Mouse (Mus musculus) left cerebral cortex, adult 8-10 months (tissue): ENCODE results near the gene Il1r1. TPM values are rescaled to one million over a fixed set of nuclear protein-coding genes. Genes with fewer than 3 reads are reported as not detected.

ENCODE experiments used
- DNase-seq, 2 experiments: peaks; one replicate each; pipeline ENCODE4 v3.0.0; 2022; ENCODE audit warnings: low spot score in 2 of 2
- total RNA-seq, 4 experiments: library from RNA; stranded (reverse); gene quantifications; 2 replicates each; pipeline ENCODE4 v1.2.4; 2022

Gene Il1r1
- 1 to 10 TPM; 1.9 to 3.6 (median 2.6) TPM for total RNA-seq

GRCm38 (mm10) chr1:40224539-40225284 lies at the start of gene Il1r1:
TSS of gene Il1r1 (plus strand) at chr1:40225080.
- no peak for DNase-seq

- DNase-seq, result no peak
Observed at GRCm38 (mm10) chr1:40175123-40175522, 49.8 kb upstream of the Il1r1 start.

- no peak for DNase-seq
Observed at GRCm38 (mm10) chr1:40175797-40176196, 49.1 kb upstream of the Il1r1 start.

GRCm38 (mm10) chr1:40179031-40179430 lies 45.8 kb upstream of the Il1r1 start:
- no peak for DNase-seq

- no peak for DNase-seq
Observed at GRCm38 (mm10) chr1:40179493-40179892, 45.4 kb upstream of the Il1r1 start.

GRCm38 (mm10) chr1:40180861-40181260 lies 44.0 kb upstream of the Il1r1 start:
- DNase-seq, result no peak

- DNase-seq, result no peak
Observed at GRCm38 (mm10) chr1:40181716-40182115, 43.2 kb upstream of the Il1r1 start.

- DNase-seq, result no peak
Observed at GRCm38 (mm10) chr1:40183410-40183809, 41.5 kb upstream of the Il1r1 start.

- no peak for DNase-seq
Observed at GRCm38 (mm10) chr1:40187961-40188360, 36.9 kb upstream of the Il1r1 start.

GRCm38 (mm10) chr1:40190025-40190424 lies 34.9 kb upstream of the Il1r1 start:
- DNase-seq, result no peak

- no peak for DNase-seq
Observed at GRCm38 (mm10) chr1:40190837-40191236, 34.0 kb upstream of the Il1r1 start.

- no peak for DNase-seq
Observed at GRCm38 (mm10) chr1:40194279-40194678, 30.6 kb upstream of the Il1r1 start.

- no peak for DNase-seq
Observed at GRCm38 (mm10) chr1:40213337-40214159, 11.3 kb upstream of the Il1r1 start.

- no peak for DNase-seq
Observed at GRCm38 (mm10) chr1:40217521-40217920, 7.4 kb upstream of the Il1r1 start.

- DNase-seq, result no peak
Observed at GRCm38 (mm10) chr1:40218603-40219002, 6.3 kb upstream of the Il1r1 start.

- DNase-seq, result no peak
Observed at GRCm38 (mm10) chr1:40220549-40220948, 4.3 kb upstream of the Il1r1 start.

GRCm38 (mm10) chr1:40221864-40222263 lies 3.0 kb upstream of the Il1r1 start:
- no peak for DNase-seq

- DNase-seq, result no peak
Observed at GRCm38 (mm10) chr1:40222680-40223079, 2.2 kb upstream of the Il1r1 start.

- no peak for DNase-seq
Observed at GRCm38 (mm10) chr1:40223591-40223990, 1.3 kb upstream of the Il1r1 start.

- DNase-seq, result no peak
Observed at GRCm38 (mm10) chr1:40225580-40225979, 700 bp downstream of the Il1r1 start.

GRCm38 (mm10) chr1:40229033-40229432 lies 4.2 kb downstream of the Il1r1 start:
- DNase-seq, result no peak

- no peak for DNase-seq
Observed at GRCm38 (mm10) chr1:40229771-40230280, 4.9 kb downstream of the Il1r1 start.
